Mouse (Mus musculus): Measurements from ENCODE around the gene Acp6.

The Acp6 gene

DNA sequence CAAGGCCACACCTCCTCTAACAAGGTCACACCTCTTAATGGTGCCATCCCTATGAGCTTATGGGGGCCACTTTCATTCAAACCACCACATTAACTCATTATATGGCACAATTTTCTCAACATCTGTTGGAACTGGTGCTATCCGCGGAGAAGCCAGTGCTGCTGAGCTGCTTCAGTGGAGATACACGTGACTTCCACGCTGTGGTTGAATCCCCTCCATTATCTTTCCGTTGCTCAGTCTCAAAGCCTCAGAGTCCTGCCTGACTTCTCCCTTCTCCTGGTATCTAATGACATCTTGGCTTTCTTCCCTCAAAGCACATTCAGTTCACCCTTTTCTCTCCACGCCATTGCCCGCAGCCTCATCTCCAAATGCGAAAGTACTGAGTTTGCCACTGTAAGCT, 38.0 kb downstream of the Acp6 start:
- DNase-seq (ENCODE audit: low spot score) = no peak

DNA sequence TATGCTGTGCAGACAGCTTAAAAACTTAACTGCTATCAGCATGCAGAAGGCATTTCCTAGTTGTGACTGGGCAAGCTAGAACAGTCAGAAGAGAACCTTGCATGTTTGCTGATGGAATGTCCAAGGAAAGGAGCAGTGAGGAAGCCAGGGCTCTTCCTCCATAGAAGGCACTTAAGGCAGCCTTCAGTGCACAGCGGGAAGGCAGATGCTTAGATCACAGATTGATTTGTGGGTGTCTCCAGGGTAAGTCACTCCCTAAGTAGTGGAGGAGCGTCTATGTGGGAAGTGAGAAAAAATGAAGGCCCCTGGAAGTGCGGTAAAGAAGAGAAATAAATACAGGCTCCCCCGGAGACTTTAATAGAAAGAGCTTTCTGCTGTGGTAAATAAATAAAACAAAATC, 40.7 kb downstream of the Acp6 start:
- no peak for DNase-seq (ENCODE audit: low spot score)

- DNase-seq (ENCODE audit: low spot score) = no peak
Measured at GRCm38 (mm10) chr3:97201943-97202342, 43.4 kb downstream of the Acp6 start.

DNA sequence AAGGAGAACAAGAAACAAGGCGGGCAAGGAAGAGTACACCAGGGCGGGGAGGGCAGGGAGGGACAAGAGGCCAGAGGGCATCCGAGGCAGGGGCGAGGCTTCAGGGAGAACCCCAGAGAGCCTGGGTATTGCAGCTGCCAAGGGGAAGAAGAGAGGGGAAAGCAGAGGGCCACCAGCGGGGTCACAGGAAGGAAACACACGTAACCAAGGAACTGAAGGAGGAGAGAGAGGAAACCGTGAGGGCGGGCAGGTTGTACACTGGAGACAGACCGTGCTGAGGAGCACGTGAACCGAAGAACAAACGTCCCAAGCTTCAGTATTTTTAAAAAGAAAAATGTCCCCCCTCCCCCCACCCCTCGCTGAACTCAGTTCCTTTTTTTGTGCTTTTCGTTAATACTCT, 45.3 kb downstream of the Acp6 start:
- DNase-seq (ENCODE audit: low spot score) = no peak

GRCm38 (mm10) chr3:97206521-97206920, 47.9 kb downstream of the Acp6 start:
- DNase-seq (ENCODE audit: low spot score) = no peak

DNA sequence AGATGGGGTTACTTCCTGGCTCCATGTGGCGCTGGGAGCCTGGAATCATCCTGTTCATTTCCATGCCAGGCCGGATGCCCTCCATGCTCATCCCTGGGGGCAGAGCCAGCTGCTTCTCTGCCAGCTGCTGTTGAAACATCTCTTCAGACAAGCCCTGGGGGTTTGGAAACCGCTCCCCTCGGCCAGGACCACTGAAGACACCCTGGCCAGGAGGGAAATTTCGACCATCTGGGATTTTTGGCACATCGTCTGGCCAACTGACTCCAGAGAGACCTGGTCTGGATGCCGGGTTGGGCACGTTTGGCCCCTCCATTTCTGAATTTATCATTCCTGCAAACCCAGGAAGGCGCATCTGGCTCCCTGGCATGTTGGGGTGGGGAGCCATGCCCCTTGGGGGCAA, 50.8 kb downstream of the Acp6 start:
- no peak for DNase-seq (ENCODE audit: low spot score)

DNA sequence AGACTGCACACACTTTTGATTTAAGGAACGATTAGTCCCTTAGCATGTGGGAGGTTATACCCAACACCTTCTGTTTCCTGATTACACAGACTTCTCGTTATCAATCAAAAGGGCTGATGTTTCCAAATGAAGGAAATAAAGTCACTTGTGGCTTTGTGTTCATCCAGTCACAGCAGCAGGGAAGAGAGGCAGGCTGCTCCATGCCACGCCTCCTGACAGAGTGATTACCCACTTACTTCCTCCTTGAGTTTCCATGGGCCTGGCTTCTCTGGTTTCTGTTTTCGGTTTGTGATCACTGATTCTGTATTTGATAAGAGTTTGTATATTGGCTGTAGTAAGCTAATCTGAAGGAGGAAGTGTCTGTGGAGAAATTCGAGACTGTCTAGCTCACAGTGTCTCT, 52.6 kb downstream of the Acp6 start:
- no peak for DNase-seq (ENCODE audit: low spot score)

GRCm38 (mm10) chr3:97213871-97214270, 55.3 kb downstream of the Acp6 start:
- no peak for DNase-seq (ENCODE audit: low spot score)

DNA sequence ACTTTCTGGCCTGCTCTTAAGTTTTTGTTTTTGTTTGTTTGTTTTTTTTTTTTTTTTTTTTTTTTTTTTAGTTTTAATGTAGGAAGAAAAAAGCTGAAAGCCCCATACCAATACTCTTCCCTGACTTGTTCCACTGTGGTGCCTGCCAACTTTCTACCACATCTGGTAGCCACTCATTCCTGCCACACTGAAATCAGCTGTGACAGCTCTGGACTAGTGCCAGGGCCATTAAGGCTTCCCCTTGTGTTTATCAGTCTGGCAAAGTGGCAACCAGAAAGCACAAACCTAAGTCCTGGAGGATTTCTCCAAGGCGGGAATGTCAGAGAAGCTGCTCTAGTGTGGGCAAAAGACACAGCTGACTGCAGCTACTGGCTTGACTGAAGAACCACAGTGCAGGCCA, 55.9 kb downstream of the Acp6 start:
- DNase-seq (ENCODE audit: low spot score) = no peak

- no peak for DNase-seq (ENCODE audit: low spot score)
Measured at GRCm38 (mm10) chr3:97215526-97215925, 56.9 kb downstream of the Acp6 start.

- no peak for DNase-seq (ENCODE audit: low spot score)
Measured at GRCm38 (mm10) chr3:97223261-97223660, 64.7 kb downstream of the Acp6 start.

DNA sequence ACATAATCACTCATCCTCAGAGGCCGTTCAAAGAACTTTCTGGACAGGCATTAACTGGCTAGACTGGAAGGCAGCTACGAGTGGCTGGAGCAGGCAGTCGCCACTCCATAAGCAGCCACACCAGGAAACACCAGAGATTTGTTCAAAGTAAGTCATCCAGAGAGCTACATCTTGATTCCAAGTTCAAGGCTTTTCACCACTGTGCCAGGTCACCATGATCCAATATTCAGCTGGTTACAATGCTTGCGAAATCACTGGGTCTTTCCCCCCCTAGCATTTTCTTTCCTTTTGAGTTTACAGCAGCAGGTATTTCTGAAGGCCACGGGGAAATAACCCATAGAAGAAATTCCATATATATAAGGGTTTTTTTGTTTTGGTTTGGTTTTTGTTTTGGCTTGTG, 66.7 kb downstream of the Acp6 start:
- DNase-seq (ENCODE audit: low spot score) = no peak

DNA sequence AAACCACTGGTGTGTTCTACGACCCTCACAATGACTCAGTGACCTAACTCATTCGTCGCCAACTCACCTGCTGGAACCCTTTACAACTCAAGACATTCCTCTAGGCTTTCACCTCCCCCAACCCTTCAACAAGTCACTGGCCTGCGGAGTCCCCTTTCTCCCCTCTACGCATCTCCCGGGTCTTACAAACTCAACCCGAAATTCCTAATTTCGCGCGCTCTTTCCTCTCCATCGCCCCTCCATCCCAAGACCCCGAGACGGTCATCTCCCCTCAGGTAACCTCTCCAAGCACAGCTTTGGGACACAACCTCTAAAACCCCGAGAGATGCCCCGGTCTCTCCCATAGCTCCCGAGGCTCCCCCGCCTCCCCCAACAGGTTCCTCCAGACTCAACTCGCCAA, 68.1 kb downstream of the Acp6 start:
- no peak for DNase-seq (ENCODE audit: low spot score)
